Mouse (Mus musculus) bone marrow macrophage, adult 2 months (primary cell): Measurements from ENCODE around the gene Napsa.

Experiments used
- CTCF ChIP-seq: IDR thresholded peaks from 2 replicates; pipeline ENCODE4 v1.5.1; 2012; ENCODE audit warnings: low read depth, mild to moderate bottlenecking, low read length, moderate library complexity
- POLR2A ChIP-seq: IDR thresholded peaks from 2 replicates; pipeline ENCODE4 v1.6.1; 2012; ENCODE audit warnings: mild to moderate bottlenecking, low read depth, low read length, borderline replicate concordance

DNA sequence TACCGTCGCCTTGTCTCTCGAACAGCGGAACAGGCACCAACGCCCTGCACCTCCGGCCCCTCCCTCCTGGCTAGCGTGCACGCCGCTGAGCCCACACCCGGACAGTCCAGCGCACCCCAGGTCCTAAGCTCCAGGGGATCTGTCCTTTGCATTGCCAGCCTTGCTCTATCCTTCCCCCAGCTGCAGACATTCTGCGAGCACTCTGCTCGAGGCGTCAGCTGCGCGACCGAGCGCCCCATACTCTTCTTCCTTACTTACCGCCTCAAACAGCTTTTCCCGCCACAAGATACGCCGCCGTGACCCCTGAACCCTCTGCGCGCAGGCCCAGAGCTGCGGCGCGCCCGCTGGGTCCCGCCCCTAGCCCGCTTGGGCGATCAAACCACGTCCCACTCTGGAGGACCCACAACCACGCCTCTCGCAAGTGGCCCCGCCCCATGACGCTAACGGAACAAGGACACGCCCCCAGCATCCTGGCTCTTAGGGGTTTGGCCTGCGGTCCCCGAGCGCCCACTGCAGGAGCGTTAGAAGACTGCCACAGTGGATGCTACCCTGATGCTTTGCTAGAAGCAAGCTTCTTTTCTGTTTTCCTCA is 23.6 kb upstream of the Napsa start, which contains the start of gene Pold1:
- TF ChIP-seq CTCF (0 out of 2 replicates have a peak, but pooled peaks have one; percentile 15), POLR2A (no peak)
